Mouse (Mus musculus) intestine, postnatal 0 days (tissue): ENCODE data around the gene Hck. TPM values are rescaled to one million over a fixed set of nuclear protein-coding genes. Genes with fewer than 3 reads are reported as not detected.

Experiments used
- ATAC-seq: fragments of 200-750 bp; cut with Nextera tagmentation; 2 replicates; pipeline ENCODE4 v1.8.0; 2017; ENCODE audit warnings: mild to moderate bottlenecking, moderate TSS enrichment, moderate library complexity
- H3K27ac ChIP-seq: fragments of 300-500 bp; sonication (generic); 2 replicates; pipeline ENCODE4 v1.5.1; 2014; ENCODE audit warnings: mild to moderate bottlenecking, low read depth, low read length, moderate library complexity
- H3K27me3 ChIP-seq: fragments of 300-500 bp; sonication (generic); replicated peaks from 2 replicates; pipeline ENCODE4 v1.6.1; 2014; ENCODE audit warnings: low read length, mixed read lengths; ENCODE audit not compliant: control insufficient read depth, insufficient read depth
- H3K36me3 ChIP-seq: fragments of 300-500 bp; sonication (generic); 2 replicates; pipeline ENCODE4 v1.6.1; 2014; ENCODE audit warnings: mild to moderate bottlenecking, moderate library complexity; ENCODE audit not compliant: control insufficient read depth, insufficient read depth
- H3K4me1 ChIP-seq: fragments of 300-500 bp; sonication (generic); replicated peaks from 2 replicates; pipeline ENCODE4 v1.6.1; 2014; ENCODE audit warnings: antibody characterized with exemption, low read length, mixed read lengths; ENCODE audit not compliant: control insufficient read depth, insufficient read depth
- H3K4me2 ChIP-seq: fragments of 300-500 bp; sonication (generic); replicated peaks from 2 replicates; pipeline ENCODE4 v1.6.1; 2014; ENCODE audit warnings: low read depth, mild to moderate bottlenecking, moderate library complexity
- H3K4me3 ChIP-seq: fragments of 300-500 bp; sonication (generic); 2 replicates; pipeline ENCODE4 v1.5.1; 2014; ENCODE audit warnings: low read depth, low read length
- H3K9ac ChIP-seq: fragments of 300-500 bp; sonication (generic); 2 replicates; pipeline ENCODE4 v1.6.1; 2014; ENCODE audit warnings: mild to moderate bottlenecking, low read depth, low read length
- H3K9me3 ChIP-seq: fragments of 300-500 bp; sonication (generic); 2 replicates; pipeline ENCODE4 v1.6.1; 2016; ENCODE audit warnings: mixed run types; ENCODE audit not compliant: control insufficient read depth
- CTCF ChIP-seq: sonication (generic); IDR thresholded peaks from 2 replicates; pipeline ENCODE4 v1.5.1; 2016; ENCODE audit warnings: low read depth, mild to moderate bottlenecking, control low read depth, antibody characterized with exemption, moderate library complexity
- WGBS: fragments of 180-500 bp; shearing (Covaris S2); extraction: QIAGEN DNeasy Blood & Tissue Kit; methylation state at CpG from one replicate; pipeline ENCODE4 v1.1.7; 2014; 5-methylcytosine and 5-hydroxymethylcytosine counted together
- polyA plus RNA-seq: library from polyadenylated mRNA; unstranded; fragments of >200 nt; fragmentation: Nextera tagmentation; extraction: Ambion mirVana; gene quantifications from 2 replicates; pipeline ENCODE4 v1.2.1, GENCODE M21; 2015

Hck gene
- polyA plus RNA-seq, 1 experiment from 2014 or later: 3.4 TPM

DNA sequence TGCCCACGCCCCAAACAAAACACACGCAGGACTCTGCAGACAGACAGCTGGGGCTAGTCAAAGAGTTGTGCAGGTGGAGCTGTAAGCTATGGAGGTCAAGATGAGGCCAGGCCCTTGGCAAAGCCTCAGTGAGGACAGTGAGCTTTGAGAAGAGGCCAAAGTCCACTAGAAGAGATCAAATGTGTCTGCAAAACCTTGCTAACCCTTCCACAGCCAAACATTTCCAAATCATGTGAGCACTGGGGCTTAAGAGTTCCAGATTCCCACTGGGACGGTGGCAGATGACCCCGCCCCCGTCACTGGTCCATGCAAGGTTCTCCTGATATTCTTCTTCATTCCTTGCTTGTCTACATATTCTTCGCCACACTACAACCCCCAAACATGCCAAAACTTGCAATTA lies 26.4 kb upstream of the Hck start:
- no peak for TF ChIP-seq CTCF
- no peak overlapping the region for H3K4me3 ChIP-seq
- no peak overlapping the region for H3K27ac ChIP-seq
- H3K4me2 ChIP-seq: no peak overlapping the region
- WGBS: 76% methylated on average over 6 of the region's 6 CpGs
- no peaks in the 10 kb centered on the region; the same call in 1 of the 2 replicates for H3K27me3 ChIP-seq
- ATAC-seq: no peak
- no peaks in the 10 kb centered on the region for H3K36me3 ChIP-seq
- no peaks in the 10 kb centered on the region for H3K4me1 ChIP-seq
- no peaks in the 10 kb centered on the region for H3K9me3 ChIP-seq
- H3K9ac ChIP-seq: no peak overlapping the region

DNA sequence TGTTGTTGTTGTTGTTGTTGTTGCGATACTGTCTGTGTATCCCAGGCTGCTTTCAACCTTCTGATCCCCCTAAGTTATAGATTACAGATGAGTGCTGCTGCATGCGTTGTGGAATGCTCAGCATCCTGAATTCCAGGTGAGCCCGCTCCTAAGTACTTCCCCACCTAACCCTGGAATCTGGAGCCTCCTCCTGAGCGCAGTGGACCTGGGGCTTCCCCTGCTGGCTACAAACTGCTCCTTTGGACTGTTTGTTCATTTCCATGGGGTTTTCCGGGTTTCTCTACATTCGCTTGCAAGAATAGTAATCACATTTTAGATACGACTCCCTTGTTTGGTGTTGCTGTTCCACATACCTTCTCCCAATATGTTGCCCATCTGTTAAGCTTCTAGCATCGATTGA lies 25.0 kb upstream of the Hck start:
- WGBS: 79% methylated on average over 8 of the region's 8 CpGs
- Histone ChIP-seq H3K4me3 (no peak overlapping the region), H3K27ac (no peak overlapping the region), H3K4me1 (no peaks in the 10 kb centered on the region), H3K36me3 (no peaks in the 10 kb centered on the region), H3K9ac (no peak overlapping the region), H3K4me2 (no peak overlapping the region), H3K27me3 (no peaks in the 10 kb centered on the region; the same call in 1 of the 2 replicates), H3K9me3 (no peaks in the 10 kb centered on the region)
- ATAC-seq: no peak
- TF ChIP-seq CTCF: no peak

DNA sequence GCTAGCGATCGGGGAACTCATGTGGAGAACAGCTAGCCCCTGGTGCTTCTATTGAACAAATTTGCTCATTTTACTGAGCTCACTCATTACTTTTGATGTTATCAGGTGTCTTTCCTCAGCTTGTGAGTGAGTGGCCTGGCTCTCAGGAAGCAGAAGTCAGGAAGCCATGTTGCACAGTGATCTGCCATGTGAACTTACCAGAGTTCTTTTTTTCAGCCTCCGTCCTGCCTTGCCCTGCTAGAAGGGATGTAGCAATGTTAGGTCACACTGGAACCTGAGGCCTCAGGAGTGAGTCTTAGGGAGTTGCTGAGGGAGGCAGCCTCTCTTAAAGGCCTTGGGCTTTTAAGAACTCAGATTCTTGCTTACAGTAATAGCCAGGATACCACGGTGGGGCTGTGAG lies 24.4 kb upstream of the Hck start:
- WGBS: 73% methylated on average over 4 of the region's 4 CpGs
- TF ChIP-seq CTCF: no peak
- Histone ChIP-seq H3K4me2 (no peak overlapping the region), H3K9ac (no peak overlapping the region), H3K27me3 (no peaks in the 10 kb centered on the region; the same call in 1 of the 2 replicates), H3K27ac (no peak overlapping the region), H3K4me3 (no peak overlapping the region), H3K4me1 (no peaks in the 10 kb centered on the region), H3K36me3 (no peaks in the 10 kb centered on the region), H3K9me3 (no peaks in the 10 kb centered on the region)
- ATAC-seq: no peak

DNA sequence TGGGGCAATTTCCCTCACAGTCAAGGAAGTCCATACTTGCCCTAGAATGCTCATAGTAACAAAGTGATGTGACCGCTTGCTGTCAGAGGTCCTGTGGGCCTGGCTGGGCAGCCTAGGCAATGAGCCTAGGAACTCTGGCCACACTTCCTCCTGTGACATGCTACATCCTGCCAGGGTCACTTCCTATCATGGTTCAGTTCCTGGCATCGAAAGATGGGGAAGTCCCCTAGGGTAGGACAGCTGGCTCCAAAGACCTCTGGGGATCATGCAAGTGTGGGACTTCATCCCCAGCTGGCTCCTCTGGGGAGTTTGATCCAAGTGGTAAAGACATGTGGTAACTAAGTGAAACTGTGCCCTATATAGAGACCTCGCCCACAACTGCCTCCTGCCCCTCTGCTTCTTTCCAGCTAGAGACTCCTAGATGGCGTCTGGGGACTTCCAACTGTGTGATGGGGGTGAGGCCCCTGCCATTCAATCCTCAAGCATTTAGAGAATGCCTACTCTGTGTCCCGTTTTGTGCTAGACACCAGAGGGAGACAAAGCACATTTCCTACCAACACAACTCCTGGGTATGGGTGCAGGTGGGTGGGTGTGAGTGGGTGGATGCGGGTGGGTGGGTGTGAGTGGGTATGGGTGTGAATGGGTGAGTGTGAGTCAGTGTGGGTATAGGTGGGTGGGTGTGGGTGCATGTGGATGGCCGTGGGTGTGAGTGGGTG lies 23.8 kb upstream of the Hck start:
- Histone ChIP-seq H3K9ac (no peak overlapping the region), H3K27ac (no peak overlapping the region), H3K9me3 (no peaks in the 10 kb centered on the region), H3K4me2 (no peak overlapping the region), H3K4me1 (no peaks in the 10 kb centered on the region), H3K27me3 (no peaks in the 10 kb centered on the region; the same call in 1 of the 2 replicates), H3K4me3 (no peak overlapping the region), H3K36me3 (no peaks in the 10 kb centered on the region)
- 0 out of 2 replicates have a peak, but pooled peaks have one; percentile 14 for ATAC-seq
- 60% methylated on average over 7 of the region's 7 CpGs for WGBS
- peak; percentile 37 for TF ChIP-seq CTCF

DNA sequence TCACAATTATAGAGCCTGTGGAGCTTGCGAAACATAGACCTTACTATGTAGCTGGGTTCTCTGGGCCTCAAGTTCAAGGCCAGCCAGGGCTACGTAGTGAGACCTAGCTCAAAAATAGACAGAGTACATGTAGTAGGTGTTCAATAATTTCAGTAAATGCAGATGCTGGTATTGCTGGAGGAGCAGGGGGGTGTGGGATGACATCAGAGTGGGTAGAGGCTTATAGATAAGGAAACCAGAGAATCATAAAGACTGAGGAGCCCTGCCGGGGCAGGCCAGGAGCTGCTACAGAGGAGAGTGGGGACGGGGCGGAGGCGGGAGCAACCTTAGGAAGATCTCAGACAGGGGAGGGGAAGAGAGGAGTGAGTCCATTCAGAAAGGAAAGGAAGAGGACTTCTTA lies 22.7 kb upstream of the Hck start:
- H3K4me2 ChIP-seq: no peak overlapping the region
- H3K4me3 ChIP-seq: no peak overlapping the region
- H3K9ac ChIP-seq: no peak overlapping the region
- ATAC-seq: peak; percentile 15; the same call in 1 of the 2 replicates
- WGBS: 68% methylated on average over 6 of the region's 6 CpGs
- H3K36me3 ChIP-seq: no peaks in the 10 kb centered on the region
- no peak for TF ChIP-seq CTCF
- no peak overlapping the region for H3K27ac ChIP-seq
- no peaks in the 10 kb centered on the region; the same call in 1 of the 2 replicates for H3K27me3 ChIP-seq
- H3K9me3 ChIP-seq: no peaks in the 10 kb centered on the region
- H3K4me1 ChIP-seq: 0 out of 2 replicates have a peak, but pooled peaks cover under 1% of the 10 kb centered on the region

DNA sequence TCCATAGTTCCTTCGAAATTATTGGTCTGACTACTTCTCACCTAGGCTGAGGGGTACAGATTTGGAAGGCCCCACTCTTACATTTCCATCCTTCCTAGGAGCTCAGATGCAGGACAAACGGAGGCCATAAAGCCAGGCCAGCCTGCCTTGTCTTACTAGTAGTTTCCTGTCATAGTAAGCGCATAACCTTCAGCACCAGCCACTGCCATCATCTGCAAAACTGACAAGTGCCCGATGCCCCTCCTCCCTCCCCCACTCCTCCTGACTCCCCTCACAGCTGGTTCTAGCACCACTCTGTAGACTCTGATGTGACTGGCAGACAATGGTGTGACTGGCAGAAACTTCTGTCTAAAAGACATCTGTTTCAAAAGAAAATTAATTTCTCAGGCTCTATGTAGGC lies 22.1 kb upstream of the Hck start:
- 91% methylated on average over 4 of the region's 4 CpGs for WGBS
- ATAC-seq: no peak

More for the DNA sequence above, 22.1 kb upstream of the Hck start:
- H3K9ac ChIP-seq: no peak overlapping the region
- 0 out of 2 replicates have a peak, but pooled peaks cover 3% of the 10 kb centered on the region for H3K4me1 ChIP-seq
- H3K36me3 ChIP-seq: no peaks in the 10 kb centered on the region
- H3K27ac ChIP-seq: no peak overlapping the region
- H3K4me2 ChIP-seq: no peak overlapping the region
- no peaks in the 10 kb centered on the region for H3K9me3 ChIP-seq
- no peaks in the 10 kb centered on the region for H3K27me3 ChIP-seq
- no peak for TF ChIP-seq CTCF
- H3K4me3 ChIP-seq: no peak overlapping the region
